ENCODE assay signal across 8 mouse cellular contexts in genomic region chr7:47008168-47008993, GRCm38 (mm10). TPM values are rescaled to one million over a fixed set of nuclear protein-coding genes. Genes with fewer than 3 reads are reported as not detected.
DNase-seq lines count a peak whose midpoint lies in the region; ATAC-seq lines count a peak whose summit lies in the region.

Gene Spty2d1, minus strand, starts transcription at chr7:47008411.

- no peaks in the 10 kb centered on the region for H3K27me3 ChIP-seq in hindbrain, embryonic 11.5 days (ENCODE audit: control insufficient read depth, insufficient read depth, low read length)

- H3K27ac ChIP-seq in hindbrain, embryonic 11.5 days (ENCODE audit: low read depth, low read length), result peak within 1 kb of the TSS; percentile 75

- no peaks in the 10 kb centered on the region for H3K9me3 ChIP-seq in hindbrain, embryonic 11.5 days (ENCODE audit: control insufficient read depth, low read length)

- WGBS in hindbrain, embryonic 11.5 days, result 1% methylated on average over 54 of the region's 57 CpGs

- peak; percentile 99 for DNase-seq in Muller cell, postnatal 12 days (ENCODE audit: inconsistent ontology term)
- DNase-seq in cerebellum, adult 9-11 months, result peak; percentile 99
- peak; percentile 99 to 100 for DNase-seq in frontal cortex, adult 2 months (ENCODE audit: extremely low spot score in 1 of 2, low spot score in 1 of 2)
- DNase-seq in hindbrain, embryonic 11.5 days (ENCODE audit: low spot score), result peak; percentile 95
- peak; percentile 99 for DNase-seq in layer of hippocampus, postnatal 10 days (ENCODE audit: low spot score in 2 of 2)
- peak; percentile 100 for DNase-seq in lung, postnatal 10 days
- DNase-seq in ovary, postnatal 36 days (ENCODE audit: low spot score), result peak; percentile 97
- DNase-seq in thymus, postnatal 25 days, result peak; percentile 99

- H3K4me2 ChIP-seq in hindbrain, embryonic 11.5 days (replicated peaks; ENCODE audit: low read depth, low read length), result peak within 1 kb of the TSS; percentile 64

- no peaks in the 10 kb centered on the region for H3K36me3 ChIP-seq in hindbrain, embryonic 11.5 days (ENCODE audit: control insufficient read depth, insufficient read depth, low read length)

- H3K4me3 ChIP-seq in hindbrain, embryonic 11.5 days (ENCODE audit: low read depth, low read length), result peak within 1 kb of the TSS; percentile 74

- ATAC-seq in hindbrain, embryonic 11.5 days (ENCODE audit: low FRiP score), result peak; percentile 97

- peak within 1 kb of the TSS; percentile 68 for H3K9ac ChIP-seq in hindbrain, embryonic 11.5 days (ENCODE audit: low read depth, low read length)

- H3K4me1 ChIP-seq in hindbrain, embryonic 11.5 days (replicated peaks; ENCODE audit: control insufficient read depth, insufficient read depth, low read length), result no peaks in the 10 kb centered on the region

RNA-seq across cellular contexts. Expression of gene Spty2d1, which starts in this region (rescaled TPM):
- 8.9 and 9.7 TPM in 2 replicates for polyA plus RNA-seq in frontal cortex, adult 2 months (2012; rRNA removed)
- polyA plus RNA-seq in hindbrain, embryonic 11.5 days (2014; fragmentation: Nextera tagmentation; extraction: Ambion mirVana), result 12.0 and 12.3 TPM in 2 replicates
- total RNA-seq in layer of hippocampus, postnatal 10 days (2021), result 10 to 100 TPM; 11.0 TPM

Comparison
In these comparisons a context has a peak if more than half of its experiments do, and no peak if none do; other contexts are left out.
1. Peak in every context shown above with its lines: DNase-seq, ATAC-seq, H3K4me3 ChIP-seq and H3K27ac ChIP-seq.